Mouse (Mus musculus) heart, postnatal 36 days (tissue): ENCODE measurements around the gene Grk4. TPM values are rescaled to one million over a fixed set of nuclear protein-coding genes. Genes with fewer than 3 reads are reported as not detected.
"Not testable (repeated sequence)": the region's sequence is repeated elsewhere in the genome, so short reads cannot be mapped to it uniquely, and the experiment has no call there.

ENCODE experiments used
- DNase-seq, 2 experiments: peaks; one replicate each; pipeline ENCODE4 v3.0.0; 2021 to 2022
- intact Hi-C: fragments of 180-260 bp; cut with DNase I; formaldehyde crosslinking; loops from one replicate; pipeline ENCODE4 v1.15.1; 2025
- total RNA-seq, 2 experiments: library from RNA; stranded (reverse); gene quantifications; 2 replicates each; pipeline ENCODE4 v1.2.3; 2021

Gene Grk4
- total RNA-seq, 2 experiments from 2014 or later = 0.73 to 0.78 TPM

- intact Hi-C loops = no loop called here
- DNase-seq = no peak
Measured at GRCm38 (mm10) chr5:34689868-34690267, 29.7 kb downstream of the Grk4 start.

- no peak for DNase-seq
- intact Hi-C loops = no loop called here
Measured at GRCm38 (mm10) chr5:34692782-34693181, 32.6 kb downstream of the Grk4 start.

- DNase-seq = no peak
- intact Hi-C loops = no loop called here
Measured at GRCm38 (mm10) chr5:34695521-34695920, 35.3 kb downstream of the Grk4 start.

- intact Hi-C loops = no loop called here
- no peak for DNase-seq
Measured at GRCm38 (mm10) chr5:34708436-34708835, 48.3 kb downstream of the Grk4 start.

- DNase-seq, intact Hi-C loops: not testable (repeated sequence)
Measured at GRCm38 (mm10) chr5:34714371-34714770, 54.2 kb downstream of the Grk4 start.

GRCm38 (mm10) chr5:34714816-34715215 lies 54.6 kb downstream of the Grk4 start:
- intact Hi-C loops = no loop called here
- no peak for DNase-seq

- no peak for DNase-seq
Measured at GRCm38 (mm10) chr5:34729141-34729540, 69.0 kb downstream of the Grk4 start.

GRCm38 (mm10) chr5:34730255-34730654 lies 70.1 kb downstream of the Grk4 start:
- no peak for DNase-seq
- intact Hi-C loops = no loop called here

More at GRCm38 (mm10) chr5:34729141-34729540, 69.0 kb downstream of the Grk4 start:
- intact Hi-C loops = no loop called here

GRCm38 (mm10) chr5:34751477-34751876 lies 91.3 kb downstream of the Grk4 start:
- no peak for DNase-seq
- intact Hi-C loops = no loop called here

GRCm38 (mm10) chr5:34758762-34759161 lies 98.6 kb downstream of the Grk4 start:
- intact Hi-C loops = no loop called here
- no peak for DNase-seq

GRCm38 (mm10) chr5:34760850-34761508 lies 100.8 kb downstream of the Grk4 start:
- peak in 1 of 2 experiments; percentile 8 for DNase-seq

GRCm38 (mm10) chr5:34761509-34761908 lies 101.3 kb downstream of the Grk4 start, which contains the start of gene Htt:
Gene Htt (plus strand): TSS chr5:34761740.
- DNase-seq = peak; percentile 95 to 96
- intact Hi-C loops = loop anchor here (2.0 kb wide), 1 partner anchor 101 kb away; the partner anchor contains the start of genes Grk4 and Nop14

More at GRCm38 (mm10) chr5:34760850-34761508, 100.8 kb downstream of the Grk4 start:
- intact Hi-C loops = loop anchor here (2.0 kb wide), 1 partner anchor 100 kb away; the partner anchor contains the start of genes Grk4 and Nop14

GRCm38 (mm10) chr5:34761934-34762611 lies 101.9 kb downstream of the Grk4 start:
- peak; percentile 9 to 20 for DNase-seq
- intact Hi-C loops = loop anchor here (2.0 kb wide), 1 partner anchor 101 kb away; the partner anchor contains the start of genes Grk4 and Nop14

GRCm38 (mm10) chr5:34771818-34772217 lies 111.6 kb downstream of the Grk4 start:
- DNase-seq = no peak
- intact Hi-C loops = no loop called here

- DNase-seq = no peak
- intact Hi-C loops = no loop called here
Measured at GRCm38 (mm10) chr5:34772696-34773245, 112.6 kb downstream of the Grk4 start.

- no peak for DNase-seq
- intact Hi-C loops = no loop called here
Measured at GRCm38 (mm10) chr5:34773392-34773791, 113.2 kb downstream of the Grk4 start.

- DNase-seq = no peak
- intact Hi-C loops = no loop called here
Measured at GRCm38 (mm10) chr5:34785027-34785426, 124.8 kb downstream of the Grk4 start.

- intact Hi-C loops = no loop called here
- DNase-seq = no peak
Measured at GRCm38 (mm10) chr5:34791141-34791540, 131.0 kb downstream of the Grk4 start.

GRCm38 (mm10) chr5:34800292-34800953 lies 140.2 kb downstream of the Grk4 start:
- DNase-seq = no peak
- intact Hi-C loops = no loop called here
